Mouse (Mus musculus) intestine, embryonic 14.5 days (tissue): ENCODE measurements at regions not wholly inside any gene's neighbourhood (a gene's known extent, or its start where the extent isn't known, plus 50 kb on each side); places are given as distances from the start of the nearest gene placed in this dataset.

Experiments used
- ATAC-seq: fragments of 200-750 bp; cut with Nextera tagmentation; replicated peaks from 2 replicates; pipeline ENCODE4 v1.8.0; 2017; ENCODE audit warnings: low read depth, moderate number of reproducible peaks, moderate TSS enrichment, moderate library complexity; ENCODE audit not compliant: low FRiP score, low TSS enrichment
- DNase-seq: peaks from one replicate; pipeline ENCODE4 v3.0.0-alpha.2; 2018; ENCODE audit warnings: low spot score
- H3K27ac ChIP-seq: fragments of 300-500 bp; sonication (generic); 2 replicates; pipeline ENCODE4 v1.5.1; 2014; ENCODE audit warnings: low read depth, mild to moderate bottlenecking, control low read depth
- H3K27me3 ChIP-seq: fragments of 300-500 bp; sonication (generic); replicated peaks from 2 replicates; pipeline ENCODE4 v1.6.1; 2014; ENCODE audit warnings: low read length, control low read depth; ENCODE audit not compliant: control insufficient read depth, insufficient read depth
- H3K36me3 ChIP-seq: fragments of 300-500 bp; sonication (generic); 2 replicates; pipeline ENCODE4 v1.6.1; 2014; ENCODE audit warnings: low read length, control low read depth; ENCODE audit not compliant: control insufficient read depth, insufficient read depth
- H3K4me1 ChIP-seq: fragments of 300-500 bp; sonication (generic); replicated peaks from 2 replicates; pipeline ENCODE4 v1.6.1; 2014; ENCODE audit warnings: low read length, control low read depth, mixed read lengths; ENCODE audit not compliant: control insufficient read depth, insufficient read depth
- H3K4me2 ChIP-seq: fragments of 300-500 bp; sonication (generic); 2 replicates; pipeline ENCODE4 v1.6.1; 2014; ENCODE audit warnings: low read length
- H3K4me3 ChIP-seq: fragments of 300-500 bp; sonication (generic); 2 replicates; pipeline ENCODE4 v1.5.1; 2014; ENCODE audit warnings: low read depth, low read length, control low read depth, mixed read lengths
- H3K9ac ChIP-seq: fragments of 300-500 bp; sonication (generic); 2 replicates; pipeline ENCODE4 v1.6.1; 2014; ENCODE audit warnings: mild to moderate bottlenecking, low read length
- H3K9me3 ChIP-seq: fragments of 300-500 bp; sonication (generic); 2 replicates; pipeline ENCODE4 v1.6.1; 2016; ENCODE audit warnings: low read length, control low read depth; ENCODE audit not compliant: control insufficient read depth
- WGBS: fragments of 180-500 bp; shearing (Covaris S2); extraction: QIAGEN DNeasy Blood & Tissue Kit; methylation state at CpG from one replicate; pipeline ENCODE4 v1.1.7; 2014; 5-methylcytosine and 5-hydroxymethylcytosine counted together

- 84% methylated on average over 4 of the region's 4 CpGs for WGBS
- H3K4me1 ChIP-seq, result no peaks in the 10 kb centered on the region
- no peak for ATAC-seq
Measured at GRCm38 (mm10) chr1:177648974-177649373, 80.6 kb upstream of the 1700016C15Rik start.

DNA sequence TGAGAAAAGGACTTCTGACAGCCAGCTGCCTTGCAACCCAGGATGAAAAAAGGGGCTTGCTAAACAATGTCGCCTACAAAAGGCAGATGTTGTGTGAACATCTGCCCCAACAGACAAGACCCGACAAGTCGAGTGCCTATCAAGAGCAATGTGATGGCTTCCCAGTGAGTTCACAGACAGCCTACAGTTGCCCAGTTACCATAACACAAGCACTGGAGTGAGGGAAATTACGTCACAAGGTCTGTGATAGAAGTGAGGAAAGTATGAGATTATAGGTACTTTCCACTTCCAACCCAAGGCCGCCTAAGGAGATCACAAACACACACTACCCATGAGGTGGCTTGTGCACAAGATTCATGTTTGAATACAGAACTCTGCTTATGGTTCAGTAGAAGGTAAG lies 78.4 kb upstream of the 1700016C15Rik start:
- Histone ChIP-seq H3K4me3 (no peak overlapping the region), H3K4me1 (no peaks in the 10 kb centered on the region), H3K9me3 (no peaks in the 10 kb centered on the region), H3K36me3 (no peaks in the 10 kb centered on the region), H3K9ac (no peak overlapping the region), H3K4me2 (no peak overlapping the region), H3K27me3 (no peaks in the 10 kb centered on the region), H3K27ac (no peak overlapping the region)
- 69% methylated on average over 5 of the region's 5 CpGs for WGBS
- DNase-seq, result no peak
- ATAC-seq, result no peak

More at GRCm38 (mm10) chr1:177648974-177649373, 80.6 kb upstream of the 1700016C15Rik start:
- Histone ChIP-seq H3K27ac (no peak overlapping the region), H3K9ac (no peak overlapping the region), H3K4me3 (no peak overlapping the region), H3K36me3 (no peaks in the 10 kb centered on the region), H3K4me2 (no peak overlapping the region), H3K9me3 (no peaks in the 10 kb centered on the region), H3K27me3 (no peaks in the 10 kb centered on the region)
- DNase-seq, result no peak

DNA sequence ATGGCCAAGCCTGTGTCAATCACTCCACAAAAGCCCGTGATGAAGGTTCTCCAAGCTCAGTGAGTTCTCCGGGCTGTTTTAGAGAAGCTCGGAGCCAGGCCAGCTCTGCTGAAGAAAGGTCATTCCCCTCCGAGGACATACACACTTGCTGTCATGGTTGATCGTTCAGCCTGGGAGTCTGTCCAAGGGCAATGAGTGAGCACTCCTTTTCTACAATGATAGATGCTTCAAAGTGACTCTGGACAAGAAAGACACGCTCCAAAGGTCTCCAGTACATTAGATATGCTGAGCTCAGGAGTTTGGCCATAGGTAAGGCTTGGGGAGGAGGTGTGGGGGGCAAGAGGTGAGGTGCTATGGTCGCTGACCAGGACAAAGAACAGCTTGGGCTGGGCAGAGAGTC lies 66.5 kb upstream of the 1700016C15Rik start:
- Histone ChIP-seq H3K27me3 (no peaks in the 10 kb centered on the region), H3K4me3 (no peak overlapping the region), H3K4me1 (no peaks in the 10 kb centered on the region), H3K36me3 (no peaks in the 10 kb centered on the region), H3K4me2 (no peak overlapping the region), H3K9ac (no peak overlapping the region), H3K9me3 (no peaks in the 10 kb centered on the region), H3K27ac (no peak overlapping the region)
- DNase-seq (no peak), ATAC-seq (no peak)
- 77% methylated on average over 7 of the region's 7 CpGs for WGBS

- Histone ChIP-seq H3K4me2 (no peak overlapping the region), H3K27me3 (no peaks in the 10 kb centered on the region), H3K9me3 (no peaks in the 10 kb centered on the region), H3K4me1 (no peaks in the 10 kb centered on the region), H3K4me3 (no peak overlapping the region), H3K27ac (no peak overlapping the region), H3K9ac (no peak overlapping the region), H3K36me3 (no peaks in the 10 kb centered on the region)
- 82% methylated on average over 8 of the region's 8 CpGs for WGBS
- no peak for ATAC-seq
- no peak for DNase-seq
Measured at GRCm38 (mm10) chr1:177667041-177667791, 62.4 kb upstream of the 1700016C15Rik start.

GRCm38 (mm10) chr1:177670576-177670975 lies 59.0 kb upstream of the 1700016C15Rik start:
- H3K4me1 ChIP-seq, result no peaks in the 10 kb centered on the region

DNA sequence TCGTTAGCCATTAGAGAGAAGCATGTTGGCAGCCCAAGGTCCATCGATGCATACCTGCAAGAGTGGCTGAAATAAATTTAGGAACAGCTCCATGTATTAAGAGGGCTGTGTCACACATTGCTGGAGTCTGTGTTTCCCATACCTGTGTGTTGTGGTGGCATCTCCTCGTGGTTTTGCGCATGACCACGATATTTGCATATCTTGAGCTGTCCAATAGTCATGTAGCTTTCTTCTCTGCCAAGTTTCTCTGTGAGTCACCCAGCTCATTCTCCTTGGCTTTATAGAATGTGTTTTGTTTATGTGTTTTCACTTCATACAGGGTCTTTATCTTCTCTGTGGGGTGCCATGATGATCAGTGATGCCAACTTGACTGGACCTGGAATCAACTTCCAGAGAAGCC lies 53.0 kb upstream of the 1700016C15Rik start:
- no peaks in the 10 kb centered on the region for H3K9me3 ChIP-seq
- no peak overlapping the region for H3K4me3 ChIP-seq
- H3K4me2 ChIP-seq, result no peak overlapping the region
- no peak overlapping the region for H3K9ac ChIP-seq
- ATAC-seq, result no peak
- DNase-seq, result no peak
- no peak overlapping the region for H3K27ac ChIP-seq
- WGBS, result 95% methylated on average over 5 of the region's 5 CpGs
- no peaks in the 10 kb centered on the region for H3K27me3 ChIP-seq
- H3K4me1 ChIP-seq, result no peaks in the 10 kb centered on the region
- no peaks in the 10 kb centered on the region for H3K36me3 ChIP-seq

More at GRCm38 (mm10) chr1:177670576-177670975, 59.0 kb upstream of the 1700016C15Rik start:
- no peaks in the 10 kb centered on the region for H3K36me3 ChIP-seq
- H3K4me2 ChIP-seq, result no peak overlapping the region
- no peak overlapping the region for H3K27ac ChIP-seq
- H3K27me3 ChIP-seq, result no peaks in the 10 kb centered on the region
- no peak overlapping the region for H3K4me3 ChIP-seq
- 93% methylated on average over 1 of the region's 1 CpGs for WGBS
- H3K9me3 ChIP-seq, result no peaks in the 10 kb centered on the region
- no peak overlapping the region for H3K9ac ChIP-seq
- DNase-seq (no peak), ATAC-seq (no peak)

DNA sequence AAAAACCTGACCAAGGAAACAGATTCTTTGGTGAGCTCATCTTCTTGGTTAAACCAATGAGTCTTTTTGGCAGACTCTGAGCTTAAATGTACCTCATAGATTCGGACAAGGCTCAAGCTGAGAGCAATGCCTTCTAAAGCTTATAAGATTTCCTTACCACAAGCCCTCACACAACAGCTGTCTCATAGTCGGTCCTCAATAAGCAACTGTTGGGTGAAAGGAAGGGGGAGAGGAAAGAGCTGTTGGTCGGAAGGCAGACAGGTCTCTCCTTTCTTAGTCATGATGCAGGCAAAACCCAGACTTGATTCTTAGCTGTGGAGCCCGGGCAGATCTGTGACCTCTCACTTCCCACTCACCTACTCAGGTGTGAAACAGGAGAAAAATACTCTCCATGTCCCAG lies 50.8 kb upstream of the 1700016C15Rik start:
- Histone ChIP-seq H3K9ac (no peak overlapping the region), H3K4me2 (no peak overlapping the region), H3K27me3 (no peaks in the 10 kb centered on the region), H3K36me3 (no peaks in the 10 kb centered on the region), H3K4me3 (no peak overlapping the region), H3K9me3 (no peaks in the 10 kb centered on the region), H3K27ac (no peak overlapping the region), H3K4me1 (no peaks in the 10 kb centered on the region)
- ATAC-seq (no peak), DNase-seq (no peak)
- 82% methylated on average over 4 of the region's 4 CpGs for WGBS
